Mouse (Mus musculus) midbrain, embryonic 11.5 days (tissue): Measurements from ENCODE around the gene Dtx3l. TPM values are rescaled to one million over a fixed set of nuclear protein-coding genes. Genes with fewer than 3 reads are reported as not detected.

Experiments
- polyA plus RNA-seq: library from polyadenylated mRNA; unstranded; fragments of >200 nt; fragmentation: Nextera tagmentation; extraction: Ambion mirVana; gene quantifications from 2 replicates; pipeline ENCODE4 v1.2.1, GENCODE M21; 2014

Dtx3l gene
- polyA plus RNA-seq, 1 experiment from 2014 or later = 2.8 TPM

Other genes with a start within 250 kb of the Dtx3l start
- 17.5 and 19.3 TPM in 2 replicates for gene Dirc2, start 169.8 kb downstream of the Dtx3l start, polyA plus RNA-seq
- gene Hspbap1, start 168.8 kb downstream of the Dtx3l start, polyA plus RNA-seq = 21.5 and 22.7 TPM in 2 replicates
- gene Parp14, start 67.6 kb downstream of the Dtx3l start, polyA plus RNA-seq = 0.33 and 0.37 TPM in 2 replicates
- 1.8 and 2.6 TPM in 2 replicates for gene Parp9, start 681 bp downstream of the Dtx3l start, polyA plus RNA-seq
- 90.7 and 99.9 TPM in 2 replicates for gene Kpna1, start 39.6 kb upstream of the Dtx3l start, polyA plus RNA-seq
- gene Wdr5b, start 102.0 kb upstream of the Dtx3l start, polyA plus RNA-seq = 12.0 and 15.5 TPM in 2 replicates
- 224 and 249 TPM in 2 replicates for gene Fam162a, start 132.4 kb upstream of the Dtx3l start, polyA plus RNA-seq
- 84.3 and 89.8 TPM in 2 replicates for gene Ccdc58, start 132.5 kb upstream of the Dtx3l start, polyA plus RNA-seq
- 0.06 and 0.12 TPM in 2 replicates for gene Csta1, start 192.1 kb upstream of the Dtx3l start, polyA plus RNA-seq
- gene Stfa2l1, start 217.7 kb upstream of the Dtx3l start, polyA plus RNA-seq = not detected in 2 replicates
- 0.78 TPM in 1 of 2 replicates, not detected in the other for gene Gm5483, start 245.1 kb upstream of the Dtx3l start, polyA plus RNA-seq